Mouse (Mus musculus): ENCODE measurements around the gene Gjc3. TPM values are rescaled to one million over a fixed set of nuclear protein-coding genes. Genes with fewer than 3 reads are reported as not detected.

The Gjc3 gene
- polyA plus RNA-seq, 1 experiment from 2014 or later, result not detected

- H3K9me3 ChIP-seq (ENCODE audit: control insufficient read depth, low read length), result no peaks in the 10 kb centered on the region
- no peaks in the 10 kb centered on the region for H3K27me3 ChIP-seq (ENCODE audit: control insufficient read depth, insufficient read depth, low read length)
- no peak for ATAC-seq (ENCODE audit: insufficient read depth, low FRiP score, low TSS enrichment)
- no peak overlapping the region for H3K27ac ChIP-seq (ENCODE audit: low read depth, low read length)
- no peak for DNase-seq (ENCODE audit: low spot score)
- H3K4me2 ChIP-seq (ENCODE audit: low read depth), result no peak overlapping the region
- no peaks in the 10 kb centered on the region for H3K36me3 ChIP-seq (ENCODE audit: control insufficient read depth, insufficient read depth, low read length)
- H3K4me1 ChIP-seq (ENCODE audit: control insufficient read depth, insufficient read depth, low read length), result no peaks in the 10 kb centered on the region
- no peak overlapping the region for H3K4me3 ChIP-seq (ENCODE audit: low read depth, low read length)
- WGBS, result 55% methylated on average over 3 of the region's 3 CpGs
- no peak overlapping the region for H3K9ac ChIP-seq (ENCODE audit: low read length)
These were observed 10.8 kb upstream of the Gjc3 start for GRCm38 (mm10) chr5:137973738-137974137.

GRCm38 (mm10) chr5:137973161-137973560 lies 10.3 kb upstream of the Gjc3 start:
- Histone ChIP-seq H3K9ac (ENCODE audit: low read length) (no peak overlapping the region), H3K9me3 (ENCODE audit: control insufficient read depth, low read length) (no peaks in the 10 kb centered on the region)

GRCm38 (mm10) chr5:137966492-137966891 lies 3.6 kb upstream of the Gjc3 start:
- Histone ChIP-seq H3K4me2 (ENCODE audit: low read depth) (no peak overlapping the region), H3K4me1 (ENCODE audit: control insufficient read depth, insufficient read depth, low read length) (no peaks in the 10 kb centered on the region)
- ATAC-seq (ENCODE audit: insufficient read depth, low FRiP score, low TSS enrichment), result no peak

More at GRCm38 (mm10) chr5:137973161-137973560, 10.3 kb upstream of the Gjc3 start:
- Histone ChIP-seq H3K27ac (ENCODE audit: low read depth, low read length) (no peak overlapping the region), H3K4me1 (ENCODE audit: control insufficient read depth, insufficient read depth, low read length) (no peaks in the 10 kb centered on the region), H3K4me3 (ENCODE audit: low read depth, low read length) (no peak overlapping the region), H3K36me3 (ENCODE audit: control insufficient read depth, insufficient read depth, low read length) (no peaks in the 10 kb centered on the region), H3K27me3 (ENCODE audit: control insufficient read depth, insufficient read depth, low read length) (no peaks in the 10 kb centered on the region), H3K4me2 (ENCODE audit: low read depth) (no peak overlapping the region)
- WGBS, result 70% methylated on average over 2 of the region's 2 CpGs
- ATAC-seq (ENCODE audit: insufficient read depth, low FRiP score, low TSS enrichment) (no peak), DNase-seq (ENCODE audit: low spot score) (no peak)

GRCm38 (mm10) chr5:137956404-137956803 lies 6.5 kb downstream of the Gjc3 start:
- H3K9ac ChIP-seq (ENCODE audit: low read length), result no peak overlapping the region
- H3K9me3 ChIP-seq (ENCODE audit: control insufficient read depth, low read length), result no peaks in the 10 kb centered on the region
- no peaks in the 10 kb centered on the region for H3K4me1 ChIP-seq (ENCODE audit: control insufficient read depth, insufficient read depth, low read length)
- H3K36me3 ChIP-seq (ENCODE audit: control insufficient read depth, insufficient read depth, low read length), result no peaks in the 10 kb centered on the region
- DNase-seq (ENCODE audit: low spot score), result no peak
- no peak overlapping the region for H3K27ac ChIP-seq (ENCODE audit: low read depth, low read length)
- H3K4me3 ChIP-seq (ENCODE audit: low read depth, low read length), result no peak overlapping the region
- 80% methylated on average over 3 of the region's 3 CpGs for WGBS
- no peaks in the 10 kb centered on the region for H3K27me3 ChIP-seq (ENCODE audit: control insufficient read depth, insufficient read depth, low read length)
- no peak overlapping the region for H3K4me2 ChIP-seq (ENCODE audit: low read depth)
- ATAC-seq (ENCODE audit: insufficient read depth, low FRiP score, low TSS enrichment), result no peak

More at GRCm38 (mm10) chr5:137966492-137966891, 3.6 kb upstream of the Gjc3 start:
- Histone ChIP-seq H3K27me3 (ENCODE audit: control insufficient read depth, insufficient read depth, low read length) (no peaks in the 10 kb centered on the region), H3K4me3 (ENCODE audit: low read depth, low read length) (no peak overlapping the region), H3K9ac (ENCODE audit: low read length) (no peak overlapping the region), H3K36me3 (ENCODE audit: control insufficient read depth, insufficient read depth, low read length) (no peaks in the 10 kb centered on the region), H3K27ac (ENCODE audit: low read depth, low read length) (no peak overlapping the region), H3K9me3 (ENCODE audit: control insufficient read depth, low read length) (no peaks in the 10 kb centered on the region)
- DNase-seq (ENCODE audit: low spot score), result no peak

GRCm38 (mm10) chr5:137951218-137951617 lies 11.7 kb downstream of the Gjc3 start:
- DNase-seq (ENCODE audit: low spot score) (no peak), ATAC-seq (ENCODE audit: insufficient read depth, low FRiP score, low TSS enrichment) (no peak)
- Histone ChIP-seq H3K4me2 (ENCODE audit: low read depth) (no peak overlapping the region), H3K4me1 (ENCODE audit: control insufficient read depth, insufficient read depth, low read length) (no peaks in the 10 kb centered on the region), H3K4me3 (ENCODE audit: low read depth, low read length) (no peak overlapping the region), H3K9me3 (ENCODE audit: control insufficient read depth, low read length) (no peaks in the 10 kb centered on the region), H3K36me3 (ENCODE audit: control insufficient read depth, insufficient read depth, low read length) (no peaks in the 10 kb centered on the region), H3K27me3 (ENCODE audit: control insufficient read depth, insufficient read depth, low read length) (no peaks in the 10 kb centered on the region), H3K27ac (ENCODE audit: low read depth, low read length) (no peak overlapping the region), H3K9ac (ENCODE audit: low read length) (no peak overlapping the region)
- 50% methylated on average over 6 of the region's 6 CpGs for WGBS

GRCm38 (mm10) chr5:137947303-137947702 lies 15.6 kb downstream of the Gjc3 start:
- no peaks in the 10 kb centered on the region for H3K27me3 ChIP-seq (ENCODE audit: control insufficient read depth, insufficient read depth, low read length)
- DNase-seq (ENCODE audit: low spot score) (no peak), ATAC-seq (ENCODE audit: insufficient read depth, low FRiP score, low TSS enrichment) (no peak)
- no peaks in the 10 kb centered on the region for H3K9me3 ChIP-seq (ENCODE audit: control insufficient read depth, low read length)
- no peaks in the 10 kb centered on the region for H3K4me1 ChIP-seq (ENCODE audit: control insufficient read depth, insufficient read depth, low read length)
- no peak overlapping the region for H3K4me3 ChIP-seq (ENCODE audit: low read depth, low read length)
- H3K9ac ChIP-seq (ENCODE audit: low read length), result no peak overlapping the region
- H3K36me3 ChIP-seq (ENCODE audit: control insufficient read depth, insufficient read depth, low read length), result no peaks in the 10 kb centered on the region
- H3K4me2 ChIP-seq (ENCODE audit: low read depth), result no peak overlapping the region
- H3K27ac ChIP-seq (ENCODE audit: low read depth, low read length), result no peak overlapping the region

- Histone ChIP-seq H3K27me3 (ENCODE audit: control insufficient read depth, insufficient read depth, low read length) (no peaks in the 10 kb centered on the region), H3K4me2 (ENCODE audit: low read depth) (no peak overlapping the region), H3K27ac (ENCODE audit: low read depth, low read length) (no peak overlapping the region), H3K36me3 (ENCODE audit: control insufficient read depth, insufficient read depth, low read length) (no peaks in the 10 kb centered on the region), H3K4me3 (ENCODE audit: low read depth, low read length) (no peak overlapping the region), H3K9me3 (ENCODE audit: control insufficient read depth, low read length) (no peaks in the 10 kb centered on the region), H3K9ac (ENCODE audit: low read length) (no peak overlapping the region), H3K4me1 (ENCODE audit: control insufficient read depth, insufficient read depth, low read length) (no peaks in the 10 kb centered on the region)
- ATAC-seq (ENCODE audit: insufficient read depth, low FRiP score, low TSS enrichment) (no peak), DNase-seq (ENCODE audit: low spot score) (no peak)
- WGBS, result 90% methylated on average over 1 of the region's 1 CpGs
These were observed 19.8 kb downstream of the Gjc3 start for GRCm38 (mm10) chr5:137943133-137943532.

- H3K9me3 ChIP-seq (ENCODE audit: control insufficient read depth, low read length), result no peaks in the 10 kb centered on the region
- H3K4me1 ChIP-seq (ENCODE audit: control insufficient read depth, insufficient read depth, low read length), result no peaks in the 10 kb centered on the region
- H3K36me3 ChIP-seq (ENCODE audit: control insufficient read depth, insufficient read depth, low read length), result no peaks in the 10 kb centered on the region
- no peaks in the 10 kb centered on the region for H3K27me3 ChIP-seq (ENCODE audit: control insufficient read depth, insufficient read depth, low read length)
- no peak for DNase-seq (ENCODE audit: low spot score)
- no peak overlapping the region for H3K27ac ChIP-seq (ENCODE audit: low read depth, low read length)
- H3K9ac ChIP-seq (ENCODE audit: low read length), result no peak overlapping the region
- WGBS, result 83% methylated on average over 4 of the region's 4 CpGs
- no peak overlapping the region for H3K4me2 ChIP-seq (ENCODE audit: low read depth)
- no peak for ATAC-seq (ENCODE audit: insufficient read depth, low FRiP score, low TSS enrichment)
- H3K4me3 ChIP-seq (ENCODE audit: low read depth, low read length), result no peak overlapping the region
These were observed 21.9 kb downstream of the Gjc3 start for GRCm38 (mm10) chr5:137940948-137941347.

- Histone ChIP-seq H3K4me1 (ENCODE audit: control insufficient read depth, insufficient read depth, low read length) (no peaks in the 10 kb centered on the region), H3K9me3 (ENCODE audit: control insufficient read depth, low read length) (no peaks in the 10 kb centered on the region), H3K27ac (ENCODE audit: low read depth, low read length) (no peak overlapping the region), H3K4me2 (ENCODE audit: low read depth) (no peak overlapping the region), H3K4me3 (ENCODE audit: low read depth, low read length) (no peak overlapping the region), H3K9ac (ENCODE audit: low read length) (no peak overlapping the region), H3K27me3 (ENCODE audit: control insufficient read depth, insufficient read depth, low read length) (no peaks in the 10 kb centered on the region), H3K36me3 (ENCODE audit: control insufficient read depth, insufficient read depth, low read length) (no peaks in the 10 kb centered on the region)
- ATAC-seq (ENCODE audit: insufficient read depth, low FRiP score, low TSS enrichment) (no peak), DNase-seq (ENCODE audit: low spot score) (no peak)
- WGBS, result 62% methylated on average over 4 of the region's 4 CpGs
These were observed 25.7 kb downstream of the Gjc3 start for GRCm38 (mm10) chr5:137937238-137937637.

All from neural tube, embryonic 11.5 days (tissue).